Mouse (Mus musculus) cerebellum, adult 9-10 months (tissue): ENCODE measurements around the gene Ksr2.

Experiments used
- DNase-seq: peaks from one replicate; pipeline ENCODE4 v3.0.0; 2022

The Ksr2 gene

DNA sequence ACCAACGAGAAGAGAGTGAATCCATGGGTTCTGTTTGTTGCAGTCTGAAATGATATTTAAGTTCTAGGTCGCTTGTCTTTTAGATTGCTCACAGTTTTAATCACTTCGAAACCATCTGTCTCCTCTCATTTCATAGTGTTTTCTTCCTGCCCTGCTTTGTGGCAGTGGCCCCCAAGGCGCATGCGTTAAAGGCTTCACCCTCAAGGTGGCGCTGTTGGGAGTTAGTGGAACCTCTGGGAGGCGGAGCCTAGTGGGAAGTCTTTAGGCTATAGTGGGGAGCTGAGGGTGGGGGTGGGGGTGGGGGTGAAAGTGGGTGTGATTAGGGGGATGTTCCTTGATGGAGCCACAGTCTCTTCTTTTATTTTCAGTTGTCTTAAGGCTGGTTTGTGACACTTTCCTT, 214.6 kb downstream of the Ksr2 start:
- DNase-seq: peak; percentile 46

DNA sequence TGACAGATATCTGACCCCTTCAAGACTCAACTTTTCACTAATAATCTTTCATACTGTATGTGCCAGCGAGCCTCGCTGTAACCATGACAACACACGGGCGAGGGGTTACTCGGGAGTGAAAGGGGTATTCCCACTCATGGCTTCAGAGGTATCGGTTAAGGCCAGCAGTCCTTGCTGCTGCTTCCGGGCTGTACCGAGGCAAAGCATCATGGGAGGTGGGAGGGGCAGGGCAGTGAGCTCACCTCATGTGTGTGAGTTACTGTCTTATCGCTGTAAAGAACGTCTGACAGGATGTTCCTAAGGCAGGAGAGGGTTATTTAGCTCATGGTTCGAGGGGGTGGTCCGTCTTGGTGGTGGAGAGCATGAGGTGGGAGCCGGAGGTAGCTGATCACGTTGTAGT, 215.8 kb downstream of the Ksr2 start:
- no peak for DNase-seq

DNA sequence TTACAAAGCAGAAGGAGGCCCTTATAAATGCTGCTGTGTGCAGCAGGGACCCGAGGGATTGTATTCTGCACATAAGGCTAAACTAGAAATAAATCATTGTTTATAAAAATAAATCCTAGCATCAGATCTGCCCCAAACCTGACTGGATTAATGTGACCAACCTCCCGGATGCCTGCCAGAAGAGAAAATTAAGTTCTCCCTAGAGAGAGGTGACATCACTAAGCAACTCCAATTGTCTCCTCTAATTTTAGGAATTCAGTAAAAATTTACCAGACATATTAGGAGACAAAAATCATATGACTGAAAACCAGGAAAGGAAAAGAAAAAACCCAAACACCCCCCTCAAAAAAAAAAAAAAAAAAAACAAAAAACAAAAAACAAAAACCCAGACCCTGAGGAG, 221.4 kb downstream of the Ksr2 start:
- DNase-seq: no peak

DNA sequence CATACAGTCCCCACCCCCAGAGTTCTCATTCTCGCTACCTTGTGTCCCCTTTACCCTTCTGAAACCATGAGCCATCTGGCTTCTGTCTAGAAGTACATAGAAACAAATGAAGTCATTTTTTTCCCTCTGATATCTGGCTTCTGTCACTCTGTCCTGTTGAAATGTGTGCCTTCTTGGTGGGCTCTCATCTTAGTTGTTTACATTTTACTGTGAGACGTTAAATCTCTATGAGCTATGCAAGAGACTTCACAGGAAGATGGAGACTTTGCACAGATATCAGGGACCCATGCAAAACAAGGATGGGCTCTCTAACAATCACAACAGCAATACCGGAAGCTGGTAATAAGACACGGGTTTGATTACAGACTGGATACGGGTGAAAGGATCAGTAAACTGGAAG, 222.0 kb downstream of the Ksr2 start:
- no peak for DNase-seq

DNA sequence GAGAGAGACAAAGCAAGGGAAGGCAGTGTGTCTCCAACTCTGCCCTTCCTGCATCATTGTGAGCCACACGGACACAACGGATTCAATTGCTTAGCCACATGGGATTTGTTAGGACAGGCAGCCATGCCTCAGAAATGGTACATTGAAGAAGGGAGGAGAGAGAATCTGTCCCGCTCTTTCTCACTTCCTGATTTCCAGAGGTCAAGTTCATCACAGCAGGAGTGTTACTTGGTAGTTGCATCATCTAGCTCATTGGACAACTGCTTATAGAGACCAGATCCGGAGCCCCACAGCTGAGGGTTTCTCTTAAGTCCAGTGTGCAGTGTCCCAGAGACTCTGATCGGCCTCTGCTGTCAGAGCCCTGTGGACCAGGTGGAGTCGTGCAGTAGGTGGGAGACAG, 227.8 kb downstream of the Ksr2 start:
- DNase-seq: no peak

DNA sequence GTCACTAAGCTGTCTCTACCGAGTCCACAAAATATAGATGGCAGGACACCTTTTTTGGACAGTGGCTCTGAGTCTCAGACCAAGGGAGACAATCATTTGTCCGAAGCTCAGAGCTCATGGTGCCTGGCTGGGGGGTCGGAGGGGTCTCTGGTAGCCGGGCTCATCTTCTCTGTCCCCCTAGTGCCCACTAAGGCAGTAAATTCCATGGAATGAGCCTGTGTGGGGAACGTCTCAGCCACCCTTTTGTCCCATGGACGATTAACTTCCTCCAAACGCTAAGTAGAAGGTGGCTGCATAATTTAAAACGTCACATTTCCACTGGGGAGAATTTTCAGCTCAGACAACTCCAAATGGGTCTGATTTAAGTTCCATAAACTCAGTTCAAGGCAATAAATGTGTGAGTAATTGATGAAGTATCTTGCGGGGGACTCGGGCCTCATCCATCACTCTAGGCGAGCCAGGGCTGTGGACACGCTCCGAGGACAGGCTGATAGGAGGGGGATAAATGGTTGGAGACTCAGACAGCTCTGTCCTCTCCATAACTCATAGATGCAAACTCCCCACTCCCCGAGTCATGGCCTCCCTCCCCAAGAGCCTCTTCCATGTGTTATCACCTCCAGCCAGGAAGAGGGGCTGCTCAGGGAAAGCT, 237.6 kb downstream of the Ksr2 start:
- no peak for DNase-seq

DNA sequence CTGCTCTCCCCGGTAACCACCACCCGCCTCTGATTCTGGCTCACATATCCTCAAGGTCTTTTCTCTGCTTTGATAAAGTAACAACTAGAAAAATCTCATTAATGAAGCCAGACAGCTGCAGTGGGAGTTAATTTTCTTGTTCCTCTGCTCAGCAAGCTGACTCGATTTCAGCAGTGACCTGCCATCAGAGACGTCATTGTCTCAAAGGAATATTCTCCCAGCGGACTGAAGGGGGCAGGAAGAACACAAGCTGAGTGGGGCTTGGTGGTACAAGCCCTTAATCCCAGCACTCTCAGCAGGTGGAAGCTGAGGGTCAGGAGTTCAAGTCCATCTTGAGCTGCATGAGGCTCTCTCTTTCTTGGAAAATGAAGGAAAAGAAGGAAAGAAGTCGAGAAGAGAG, 244.8 kb downstream of the Ksr2 start:
- DNase-seq: no peak

DNA sequence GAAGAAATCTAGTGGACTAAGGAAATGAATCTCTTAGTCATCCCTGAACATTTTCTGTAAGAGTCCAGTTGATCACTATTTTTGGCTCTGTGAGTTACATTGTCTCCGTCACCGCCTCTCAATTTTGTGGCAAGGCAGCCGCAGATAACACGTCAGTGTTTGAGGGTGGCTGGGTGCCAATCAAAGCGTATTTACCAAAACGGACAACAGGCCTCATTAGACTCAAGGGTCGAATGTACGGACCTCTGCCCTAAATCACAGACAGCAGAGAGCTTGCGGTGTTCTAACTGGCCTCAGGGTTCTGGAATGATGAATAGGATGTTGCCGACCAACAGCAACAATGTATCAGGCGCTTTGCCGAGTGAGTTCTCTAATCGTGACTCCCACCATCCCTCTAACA, 245.8 kb downstream of the Ksr2 start:
- no peak for DNase-seq

DNA sequence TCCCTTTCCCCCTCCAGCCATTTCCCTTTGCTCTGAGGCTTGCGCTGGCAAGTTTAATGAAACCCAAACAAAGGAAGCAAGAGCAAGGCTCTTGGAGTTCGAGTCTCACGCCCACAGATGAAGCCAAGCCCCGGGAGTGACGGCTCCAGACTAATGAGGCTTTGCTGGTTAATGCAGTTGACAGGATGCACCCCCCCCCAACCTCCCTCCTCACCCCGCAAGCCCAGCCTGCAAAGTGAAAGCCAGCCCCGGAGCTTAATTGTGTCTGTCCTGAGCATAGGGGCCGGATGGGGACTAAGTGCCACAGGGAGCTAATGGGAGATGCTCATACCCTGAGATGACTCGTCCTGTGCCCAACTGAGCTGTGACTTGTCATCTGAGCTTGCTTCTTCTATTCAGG, 251.4 kb downstream of the Ksr2 start:
- no peak for DNase-seq

DNA sequence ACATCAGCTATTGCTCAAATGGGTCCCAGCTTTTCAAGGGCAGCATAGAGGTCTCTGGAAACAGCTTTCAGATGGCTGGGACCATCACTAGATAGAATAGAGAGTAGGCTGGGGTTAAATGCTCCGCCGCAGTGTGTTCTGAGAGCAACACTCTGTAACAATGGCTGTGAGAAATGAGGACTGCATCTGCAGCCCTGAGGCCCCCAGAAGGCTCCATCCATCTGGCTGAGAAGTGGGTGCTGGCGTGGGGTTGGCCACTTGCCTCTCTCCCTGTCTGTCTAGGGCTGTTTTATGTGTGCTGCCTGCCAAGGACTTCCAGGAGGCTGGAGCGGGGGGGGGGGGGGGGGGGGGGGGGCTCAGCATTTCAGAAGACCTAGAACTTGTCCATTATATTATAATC, 253.5 kb downstream of the Ksr2 start:
- DNase-seq: no peak

DNA sequence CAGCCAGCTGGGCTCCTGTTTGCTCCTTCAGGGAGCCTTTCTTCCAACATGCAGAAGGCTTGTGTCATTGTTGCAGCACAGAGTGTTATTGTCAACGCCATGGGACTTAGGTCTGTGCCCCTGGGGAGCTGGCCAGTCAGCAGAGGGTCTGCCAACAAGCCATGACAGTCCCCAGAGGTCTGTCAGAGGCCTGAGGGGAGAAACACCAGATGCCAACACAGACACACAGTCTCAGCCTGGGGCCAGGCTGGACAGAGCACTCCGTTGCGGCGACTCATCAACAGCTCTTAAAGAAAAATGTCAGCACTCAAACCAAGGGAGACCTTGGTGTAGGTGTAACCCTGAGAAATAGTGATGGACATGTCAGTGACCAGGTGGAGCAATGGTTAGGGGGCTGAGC, 255.5 kb downstream of the Ksr2 start:
- DNase-seq: no peak

DNA sequence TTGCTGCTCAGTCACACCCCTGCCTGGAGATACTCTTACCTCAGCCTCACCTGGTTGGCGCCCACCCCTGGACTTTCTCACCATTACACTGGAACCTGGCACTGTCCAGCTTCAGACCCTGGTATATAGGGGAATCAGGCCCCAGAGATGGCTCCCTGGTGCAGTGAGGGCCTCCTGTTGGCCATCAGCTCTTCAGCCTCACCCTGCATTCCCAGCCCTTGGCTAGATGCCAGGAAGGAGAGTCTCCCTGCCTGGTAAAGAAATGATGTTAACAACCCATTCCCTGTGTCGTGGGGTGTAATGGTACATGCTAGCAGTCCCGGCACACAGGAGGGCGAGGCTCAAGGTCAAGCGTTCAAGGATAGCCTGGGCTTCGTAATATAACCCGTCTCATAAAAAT, 256.0 kb downstream of the Ksr2 start:
- DNase-seq: no peak

DNA sequence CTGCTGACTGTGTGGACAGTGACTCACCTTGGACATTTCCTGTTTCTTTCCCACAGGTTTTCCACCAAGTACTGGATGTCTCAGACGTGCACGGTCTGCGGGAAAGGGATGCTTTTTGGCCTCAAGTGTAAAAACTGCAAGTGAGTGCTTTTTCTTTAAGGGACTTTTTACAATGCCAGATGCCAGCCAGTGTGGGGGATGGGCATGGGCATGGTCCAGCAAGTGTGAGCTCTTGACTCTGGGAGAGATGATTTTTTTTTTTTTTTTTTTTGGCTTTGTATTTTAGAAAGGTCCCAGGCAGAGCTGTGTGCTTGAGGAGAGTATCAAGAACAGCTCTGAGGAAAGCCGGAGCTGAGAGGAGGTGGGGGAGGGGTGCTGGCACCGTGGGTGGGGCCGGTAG, 257.6 kb downstream of the Ksr2 start:
- DNase-seq: no peak

DNA sequence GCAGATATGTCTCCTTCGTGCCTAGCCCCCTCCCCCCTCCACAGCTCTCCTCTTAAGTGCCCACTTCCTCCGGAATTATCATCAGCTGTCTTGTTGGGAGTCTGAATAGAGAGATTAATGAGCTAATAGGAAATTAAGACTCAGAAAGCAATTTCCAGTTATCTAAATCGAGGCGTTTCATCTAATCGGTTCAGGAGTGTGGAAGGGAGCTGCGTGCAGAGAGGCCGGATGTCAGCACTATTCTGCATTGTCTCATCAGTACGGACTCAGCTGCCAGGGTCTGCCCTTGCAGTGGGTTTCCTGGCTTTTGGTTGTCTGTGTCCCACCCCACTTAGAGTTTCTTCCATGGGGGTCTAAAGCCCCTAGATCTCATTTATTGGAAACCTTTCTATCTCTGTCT, 262.0 kb downstream of the Ksr2 start:
- DNase-seq: no peak

DNA sequence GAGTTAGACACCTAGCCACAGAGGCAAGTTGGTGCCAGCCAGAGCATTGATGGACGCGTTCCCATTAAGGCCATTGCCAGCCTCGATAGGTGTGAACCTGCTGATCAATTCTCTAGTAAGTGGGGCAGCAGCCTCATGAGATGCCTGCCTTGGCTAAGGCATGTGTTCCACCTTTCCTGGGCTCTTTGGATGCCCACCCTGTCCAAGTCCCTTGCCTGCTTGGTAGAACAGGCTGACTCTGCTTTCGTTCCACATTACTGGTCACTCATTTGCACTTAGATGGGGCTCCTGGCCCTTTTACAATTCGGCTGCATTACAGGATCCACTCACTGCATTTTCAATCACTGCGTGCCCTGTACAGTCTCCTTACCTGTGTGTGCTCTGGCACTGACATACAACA, 263.4 kb downstream of the Ksr2 start:
- no peak for DNase-seq

DNA sequence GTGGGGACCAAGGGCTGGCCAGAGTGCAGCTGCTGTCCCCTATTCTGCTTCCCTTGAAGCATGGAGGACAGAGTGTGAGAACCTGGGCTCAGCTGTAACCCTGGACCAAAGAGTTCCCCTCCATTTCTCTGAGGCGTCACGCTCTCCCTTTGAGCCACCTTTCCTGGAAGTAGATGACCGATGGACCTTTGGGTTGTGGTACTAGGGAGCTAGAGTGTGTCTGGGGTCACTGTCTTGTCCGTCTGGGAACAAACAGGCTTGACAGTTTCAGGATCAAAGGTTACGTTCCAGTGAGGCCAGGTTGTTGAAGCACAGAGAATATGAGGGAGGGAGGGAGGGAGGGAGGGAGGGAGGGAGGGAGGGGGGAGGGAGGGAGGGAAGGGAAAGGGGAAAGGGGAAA, 264.6 kb downstream of the Ksr2 start:
- DNase-seq: no peak

DNA sequence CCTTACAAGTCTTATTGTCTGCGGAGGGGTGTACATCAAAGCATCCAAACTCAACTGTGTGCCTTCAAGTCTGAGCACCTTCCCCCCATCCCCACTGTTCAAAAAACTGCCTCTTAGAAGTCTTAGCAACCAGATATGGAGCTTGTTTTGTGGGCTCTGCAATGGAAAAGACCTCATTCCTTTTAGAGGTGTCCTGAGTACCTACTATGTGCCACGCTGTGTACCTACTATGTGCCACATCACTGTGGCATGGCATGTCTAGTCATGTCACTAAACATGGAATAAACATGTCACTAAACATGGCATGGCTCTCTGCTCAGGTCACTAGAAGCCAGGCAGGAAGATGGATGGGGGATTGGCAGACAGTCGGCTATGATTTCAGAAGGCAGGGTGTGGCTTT, 268.4 kb downstream of the Ksr2 start:
- no peak for DNase-seq

DNA sequence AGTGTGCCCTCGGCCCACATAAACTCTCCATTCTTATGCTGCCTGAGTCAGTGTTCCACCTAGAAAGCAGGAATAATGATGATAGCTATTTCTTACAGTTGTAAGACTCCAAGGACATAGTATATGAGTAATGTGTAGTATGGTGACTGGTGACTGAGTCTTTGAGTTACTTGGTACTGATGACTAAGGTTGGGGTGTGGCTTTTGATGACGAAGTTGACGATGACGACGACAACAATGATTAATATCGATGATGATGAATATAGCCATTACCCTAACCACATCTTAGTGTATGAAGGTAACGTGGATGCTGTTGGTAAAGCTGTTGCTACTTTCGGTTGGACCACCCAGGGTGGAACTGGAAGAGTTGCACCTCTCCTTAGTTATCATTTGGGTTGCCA, 270.7 kb downstream of the Ksr2 start:
- no peak for DNase-seq

DNA sequence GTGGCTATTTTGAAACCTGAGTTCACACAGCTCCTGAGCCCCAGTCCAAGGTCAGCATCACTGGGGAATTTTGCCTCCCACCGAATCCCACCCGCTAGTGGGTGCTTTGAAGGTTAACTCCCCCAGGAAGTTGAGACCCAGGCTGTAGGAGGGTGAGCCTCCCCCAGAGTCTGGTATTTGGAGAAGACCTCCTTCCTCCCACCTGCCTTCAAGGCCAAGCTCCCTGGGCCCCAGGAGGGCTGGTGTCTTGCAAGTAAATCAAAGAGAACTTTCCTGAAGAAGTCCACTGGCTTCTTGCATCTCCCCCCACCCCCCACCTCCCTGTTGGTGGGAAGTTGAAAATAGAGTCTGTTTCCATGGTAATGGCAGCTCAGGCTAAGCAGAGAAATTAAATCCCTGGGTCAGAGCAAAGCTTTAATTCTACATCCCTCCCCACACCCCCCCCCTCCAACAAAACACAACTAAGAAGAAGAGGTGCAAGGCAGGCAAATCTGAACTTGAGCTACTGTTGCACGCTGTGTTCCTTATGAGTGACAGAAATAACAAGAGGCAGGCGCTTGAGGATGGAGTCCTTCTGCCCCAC, 274.1 kb downstream of the Ksr2 start:
- DNase-seq: no peak

DNA sequence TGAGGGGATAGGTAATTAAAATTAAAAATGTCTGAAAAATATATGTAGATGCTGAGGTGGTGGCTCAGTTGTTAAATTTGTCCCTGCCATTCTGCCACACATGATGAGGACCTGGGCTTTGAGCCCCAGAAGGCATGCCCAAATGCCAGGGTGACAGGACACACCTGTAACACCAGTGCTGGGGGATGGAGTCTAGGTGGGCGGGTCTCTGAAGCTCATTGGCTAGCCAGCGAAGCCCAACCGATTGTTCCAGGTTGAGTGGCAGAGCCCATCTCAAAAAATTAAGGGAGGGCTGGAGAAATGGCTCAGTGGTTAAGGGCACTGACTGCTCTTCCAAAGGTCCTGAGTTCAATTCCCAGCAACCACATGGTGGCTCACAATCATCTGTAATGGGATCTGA, 274.9 kb downstream of the Ksr2 start:
- DNase-seq: no peak

DNA sequence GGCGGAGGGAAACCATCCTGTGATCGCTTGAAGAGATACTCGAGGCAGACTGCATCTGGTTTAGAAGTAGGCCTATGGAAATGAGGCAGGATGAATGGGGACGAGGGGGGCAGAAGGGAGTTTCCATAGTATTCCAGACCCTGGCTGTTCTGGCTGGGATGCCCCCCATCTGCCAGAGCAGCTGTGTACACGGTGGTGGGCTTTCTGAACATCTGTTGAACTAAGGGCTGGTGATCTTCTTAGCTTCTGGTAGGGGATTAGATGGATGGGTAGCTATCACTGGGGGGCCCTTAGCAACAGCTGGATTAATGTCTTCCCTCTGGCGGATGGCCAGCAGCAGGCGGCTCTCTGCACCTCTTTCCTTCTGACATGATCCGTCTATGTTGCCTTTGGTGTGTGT, 276.0 kb downstream of the Ksr2 start:
- no peak for DNase-seq

DNA sequence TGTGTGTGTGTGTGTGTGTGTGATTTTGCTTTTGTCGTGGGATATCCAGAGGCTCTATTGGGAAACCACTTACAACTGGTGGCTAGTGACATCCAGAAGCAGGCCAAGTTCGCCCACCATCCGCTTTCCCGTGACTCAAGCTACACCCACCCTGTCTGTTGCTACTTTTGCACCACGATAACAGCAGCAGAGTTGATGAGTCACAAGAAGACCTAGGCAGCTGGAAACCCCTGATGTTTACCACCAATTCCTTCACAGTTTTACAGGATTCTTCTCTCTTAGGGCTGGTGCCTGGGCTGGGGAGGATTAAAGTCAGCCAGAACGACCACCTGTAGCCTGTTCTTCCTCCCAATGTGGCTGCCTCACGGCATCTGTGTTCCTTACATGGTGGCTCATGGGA, 277.5 kb downstream of the Ksr2 start:
- no peak for DNase-seq

DNA sequence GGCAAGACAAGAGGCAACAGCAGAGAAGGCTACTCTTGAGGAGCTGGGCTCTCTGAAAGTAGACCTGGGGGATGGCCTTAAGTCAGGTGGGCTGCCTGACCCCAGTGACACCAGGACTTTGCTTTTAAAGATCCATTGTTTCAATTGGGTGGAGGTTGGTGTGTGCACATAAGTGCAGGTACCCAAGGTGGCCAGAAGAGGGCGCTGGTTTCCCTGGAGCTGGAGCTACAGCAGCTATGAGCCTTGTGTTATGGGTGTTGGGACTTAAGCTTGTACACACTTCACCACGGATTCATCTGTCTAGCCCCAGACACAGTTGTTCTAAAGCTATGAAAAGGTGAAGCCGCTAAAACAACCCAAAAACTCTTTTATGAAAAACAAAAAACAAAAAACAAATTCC, 279.8 kb downstream of the Ksr2 start:
- no peak for DNase-seq

DNA sequence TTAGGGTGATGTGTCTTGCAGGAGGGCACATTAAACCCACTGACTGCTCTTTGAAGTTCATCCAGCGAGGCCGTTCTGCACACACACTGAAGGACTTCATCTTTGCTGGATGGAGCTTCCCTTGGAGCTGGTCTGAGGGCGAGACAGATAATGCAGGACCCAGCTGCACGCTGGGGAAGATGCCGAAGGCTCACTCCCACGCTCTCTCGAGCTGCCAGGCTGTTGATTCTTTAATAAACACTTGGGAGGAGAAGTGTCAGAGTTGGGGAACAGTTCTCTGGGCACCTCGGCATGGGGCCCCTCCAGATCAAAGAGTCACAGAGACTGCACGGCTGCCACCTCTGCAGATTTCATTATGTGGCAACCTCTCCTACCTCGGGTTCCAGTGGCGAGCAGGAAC, 280.8 kb downstream of the Ksr2 start:
- DNase-seq: no peak

DNA sequence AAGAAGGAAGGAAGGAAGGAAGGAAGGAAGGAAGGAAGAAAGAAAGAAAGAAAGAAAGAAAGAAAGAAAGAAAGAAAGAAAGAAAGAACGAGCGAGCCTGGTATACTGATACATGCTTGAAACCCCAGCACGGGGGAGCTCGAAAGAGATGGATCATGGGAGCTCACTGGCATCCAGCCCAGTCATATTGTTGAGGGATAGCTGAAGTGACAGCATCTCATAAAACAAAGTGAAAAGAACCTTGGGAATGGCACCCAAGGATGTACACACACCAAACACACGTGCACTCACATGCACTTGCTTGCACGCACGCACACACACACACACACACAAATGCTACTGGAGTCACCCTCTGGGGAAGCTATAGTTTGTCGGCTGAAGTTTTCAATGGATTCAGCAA, 282.6 kb downstream of the Ksr2 start:
- no peak for DNase-seq

DNA sequence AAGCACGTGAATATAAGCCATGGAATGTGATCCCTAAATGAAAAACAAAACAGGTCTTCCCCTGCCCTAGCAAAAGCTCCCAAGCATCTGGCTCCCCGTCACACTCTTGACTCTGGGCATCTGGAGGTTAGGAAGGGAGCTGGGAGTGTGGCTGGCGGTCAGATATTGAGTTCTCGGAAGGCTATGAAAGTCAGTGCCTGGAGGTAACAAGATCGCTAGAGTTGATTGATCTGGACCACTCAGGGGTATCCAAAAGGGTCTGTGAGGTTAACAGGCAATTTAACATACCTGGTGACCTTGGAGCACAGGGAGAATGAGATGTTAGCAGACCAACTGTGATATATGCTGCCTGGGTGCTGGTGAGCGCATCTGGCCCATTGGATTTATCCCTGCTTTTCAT, 283.8 kb downstream of the Ksr2 start:
- no peak for DNase-seq
